Mouse (Mus musculus) left cerebral cortex, postnatal 25 days (tissue): ENCODE measurements at regions not wholly inside any gene's neighbourhood (a gene's known extent, or its start where the extent isn't known, plus 50 kb on each side); places are given as distances from the start of the nearest gene placed in this dataset.
A peak's percentile ranks its signal among the peaks of the same experiment; 100 is the strongest.

Experiments used
- DNase-seq, 2 experiments: peaks; one replicate each; pipeline ENCODE4 v3.0.0; 2022; ENCODE audit warnings: low spot score in 2 of 2, mixed read lengths in 1 of 2
- intact Hi-C: fragments of 180-260 bp; cut with DNase I; formaldehyde crosslinking; loops from one replicate; pipeline ENCODE4 v1.15.1; 2025

DNA sequence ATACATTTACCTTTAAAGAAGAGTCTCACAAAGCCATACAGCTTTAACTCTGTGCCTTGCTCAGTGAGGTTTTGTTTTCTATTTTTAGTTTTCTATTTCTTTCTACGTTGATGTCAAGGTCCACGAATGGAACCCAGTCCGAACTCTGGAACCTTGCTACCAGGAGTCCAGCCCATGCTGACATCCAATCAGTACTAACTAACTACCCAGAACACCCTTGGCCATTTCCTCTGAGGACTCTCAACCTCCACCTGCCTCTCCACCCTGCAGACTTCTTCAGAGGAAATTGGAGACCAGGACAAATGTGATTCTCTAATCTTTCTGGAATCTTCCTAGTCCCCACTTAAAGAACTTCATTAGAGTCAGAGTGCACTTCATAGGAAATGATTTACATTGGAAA lies 204.6 kb upstream of the Klf3 start:
- intact Hi-C loops, result no loop called here
- no peak for DNase-seq

- intact Hi-C loops, result no loop called here
- DNase-seq, result no peak
Observed at GRCm38 (mm10) chr5:64599015-64599414, 204.2 kb upstream of the Klf3 start.

- intact Hi-C loops, result no loop called here
- peak; percentile 14 to 31 for DNase-seq
Observed at GRCm38 (mm10) chr5:64599865-64600288, 203.3 kb upstream of the Klf3 start.

- no peak for DNase-seq
- intact Hi-C loops, result no loop called here
Observed at GRCm38 (mm10) chr5:64600392-64600791, 202.8 kb upstream of the Klf3 start.

DNA sequence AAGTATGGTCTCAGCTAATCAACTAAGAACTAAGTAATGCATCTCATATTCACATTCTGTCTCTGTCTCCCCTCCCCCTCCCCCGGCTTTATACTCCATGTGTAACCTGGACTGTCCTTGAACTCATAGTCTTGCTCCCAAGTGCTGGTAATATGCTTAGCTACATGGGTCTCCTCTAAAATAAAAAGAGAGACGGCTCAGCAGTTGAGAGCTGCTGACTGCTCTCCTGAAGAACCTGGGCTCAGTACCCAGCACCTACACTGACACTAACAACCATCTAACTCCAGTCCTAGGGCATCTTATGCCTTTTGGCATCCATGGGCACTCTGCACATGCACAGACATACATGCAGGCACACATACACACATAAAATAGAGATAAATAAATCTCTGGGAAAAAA lies 202.4 kb upstream of the Klf3 start:
- intact Hi-C loops, result no loop called here
- no peak for DNase-seq

- DNase-seq, result no peak
- intact Hi-C loops, result no loop called here
Observed at GRCm38 (mm10) chr5:64601285-64601684, 201.9 kb upstream of the Klf3 start.

DNA sequence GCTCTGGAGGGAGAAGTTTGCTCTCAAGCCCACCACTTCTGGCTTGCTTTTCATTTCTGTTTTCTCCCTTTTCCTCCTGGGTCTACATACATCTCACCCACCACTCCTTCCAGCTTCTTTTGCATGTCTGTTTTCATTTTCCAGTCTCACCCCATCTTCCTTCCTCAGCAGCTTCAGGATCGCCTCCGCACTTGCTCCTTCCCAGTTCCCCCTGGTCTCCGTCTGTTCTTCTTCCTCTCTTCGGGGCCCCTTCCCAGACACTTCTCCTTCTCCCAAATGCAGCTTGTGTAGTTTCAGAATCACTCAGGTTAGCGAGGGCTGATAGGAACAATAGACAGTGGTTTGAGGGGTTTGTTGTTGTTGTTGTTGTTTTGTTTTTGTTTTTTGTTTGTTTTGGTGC lies 201.4 kb upstream of the Klf3 start:
- intact Hi-C loops, result no loop called here

GRCm38 (mm10) chr5:64602356-64602936 lies 200.7 kb upstream of the Klf3 start:
- no peak for DNase-seq
- intact Hi-C loops, result no loop called here

More for the DNA sequence above, 201.4 kb upstream of the Klf3 start:
- peak in 1 of 2 experiments; percentile 30 for DNase-seq

DNA sequence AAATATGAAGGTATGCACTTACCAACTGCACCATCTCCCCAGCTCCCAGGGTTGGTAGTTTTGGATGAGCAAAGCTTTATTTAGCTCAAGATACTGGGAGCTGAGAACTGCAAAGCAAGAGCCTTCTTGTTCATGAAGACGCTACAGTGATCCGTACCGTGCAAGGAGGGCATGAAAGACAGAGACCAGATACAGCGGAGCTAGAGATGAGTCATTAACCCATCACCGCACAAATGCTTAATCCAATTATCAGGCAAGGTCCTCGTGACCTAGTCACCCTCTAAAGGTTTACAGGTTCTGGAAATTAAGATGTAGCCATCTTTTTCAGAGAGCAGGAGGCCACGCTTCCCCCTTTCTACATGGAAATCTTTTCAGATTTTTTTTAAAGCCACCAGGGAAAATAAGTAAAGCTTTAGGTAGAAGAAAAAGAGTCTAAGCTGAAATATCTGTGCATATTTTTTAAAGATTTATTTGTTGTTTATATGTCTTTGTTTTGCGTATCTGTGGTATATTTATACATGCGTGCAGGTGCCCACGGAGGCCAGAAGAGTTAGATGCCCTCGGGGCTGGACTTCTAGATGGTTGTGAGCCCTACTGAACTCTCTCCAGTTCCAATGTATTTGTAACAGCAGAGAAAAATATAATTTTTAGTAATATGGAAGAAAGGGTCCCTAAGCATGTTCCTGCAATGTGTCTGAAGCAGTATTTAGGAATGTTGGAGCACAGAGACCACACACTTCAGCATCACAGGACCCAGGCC lies 200.0 kb upstream of the Klf3 start:
- no peak for DNase-seq
- intact Hi-C loops, result no loop called here

GRCm38 (mm10) chr5:64605171-64605570 lies 198.0 kb upstream of the Klf3 start:
- DNase-seq, result no peak
- intact Hi-C loops, result no loop called here

GRCm38 (mm10) chr5:64605991-64606390 lies 197.2 kb upstream of the Klf3 start:
- intact Hi-C loops, result no loop called here
- DNase-seq, result no peak

DNA sequence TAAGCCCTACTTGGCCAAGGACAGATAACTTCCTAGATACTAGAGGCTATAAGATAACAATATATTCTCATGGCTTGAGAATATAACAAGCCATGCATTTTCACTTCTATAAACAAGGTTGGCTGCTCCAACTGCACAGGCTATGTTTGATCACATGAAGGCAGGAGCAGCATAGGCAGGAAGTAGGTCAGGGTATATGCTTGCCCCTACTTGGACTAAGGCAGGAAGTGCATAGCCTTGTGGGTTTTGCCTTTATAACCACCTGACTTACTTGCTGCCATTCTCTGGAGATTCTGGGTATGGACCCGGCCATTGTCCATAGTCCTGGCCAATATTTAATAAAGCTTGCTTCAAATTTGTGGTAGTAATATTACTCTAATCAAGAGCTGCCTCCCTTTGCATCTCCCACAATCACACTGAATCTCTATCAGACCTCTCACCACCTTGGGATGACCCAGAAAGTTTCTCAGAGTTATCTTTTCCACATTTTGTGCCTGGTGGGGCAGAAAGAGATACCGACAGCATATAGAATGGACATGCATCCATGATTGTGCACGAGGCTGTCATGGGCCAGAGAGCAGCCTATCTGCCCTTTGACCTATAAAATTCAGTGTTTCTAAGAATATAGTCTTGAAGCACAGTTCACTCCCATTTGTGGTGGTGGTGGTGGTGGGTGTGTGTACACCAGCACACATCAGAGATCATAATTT lies 193.7 kb upstream of the Klf3 start:
- intact Hi-C loops, result no loop called here

GRCm38 (mm10) chr5:64610146-64610545 lies 193.0 kb upstream of the Klf3 start:
- intact Hi-C loops, result no loop called here
- no peak for DNase-seq

More for the DNA sequence above, 193.7 kb upstream of the Klf3 start:
- DNase-seq, result no peak

GRCm38 (mm10) chr5:64610562-64611405 lies 192.4 kb upstream of the Klf3 start:
- intact Hi-C loops, result no loop called here
- DNase-seq, result no peak

- intact Hi-C loops, result no loop called here
- DNase-seq, result no peak
Observed at GRCm38 (mm10) chr5:64612017-64612416, 191.2 kb upstream of the Klf3 start.

- no peak for DNase-seq
- intact Hi-C loops, result no loop called here
Observed at GRCm38 (mm10) chr5:64613696-64614095, 189.5 kb upstream of the Klf3 start.

DNA sequence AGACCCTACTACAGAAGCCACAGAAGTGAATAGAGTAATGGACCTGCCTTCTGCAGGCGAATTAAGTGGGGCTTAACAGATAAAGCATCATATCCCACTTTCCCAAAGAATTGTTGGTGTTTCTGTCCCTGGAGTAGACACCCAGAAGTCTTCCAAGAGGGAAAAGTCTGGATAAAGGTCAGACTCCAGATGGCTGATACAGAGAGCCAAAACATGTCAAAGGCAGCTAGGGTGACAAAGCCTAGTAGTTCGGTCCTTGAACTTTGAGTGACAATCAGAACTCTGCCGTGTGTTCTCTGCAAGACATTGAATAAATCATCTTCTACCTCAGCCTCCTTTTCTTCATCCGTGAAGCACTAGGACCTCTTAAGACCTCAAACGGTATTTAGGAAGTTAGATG lies 185.1 kb upstream of the Klf3 start:
- intact Hi-C loops, result no loop called here
- no peak for DNase-seq

GRCm38 (mm10) chr5:64619752-64620151 lies 183.4 kb upstream of the Klf3 start:
- intact Hi-C loops, result no loop called here
- DNase-seq, result no peak

DNA sequence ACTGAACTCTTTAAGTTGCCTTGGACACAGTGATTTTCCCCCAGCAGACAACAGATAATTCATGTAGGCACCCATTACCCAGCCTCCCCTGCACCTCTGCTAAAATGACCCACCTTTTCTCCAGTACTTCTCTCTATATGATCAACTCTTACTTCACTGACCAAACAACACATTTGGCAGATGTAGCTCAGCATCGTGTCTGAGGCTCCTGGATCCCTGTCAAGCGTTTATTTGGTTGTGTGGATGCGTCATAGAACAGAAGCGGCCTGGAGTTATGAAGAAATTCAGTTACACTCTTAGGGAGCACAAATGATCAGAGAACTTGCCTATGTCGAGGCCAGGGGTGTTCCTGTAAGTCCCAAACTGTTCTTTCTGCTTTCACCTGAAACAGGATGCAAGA lies 182.5 kb upstream of the Klf3 start:
- intact Hi-C loops, result no loop called here
- no peak for DNase-seq

- intact Hi-C loops, result no loop called here
- no peak for DNase-seq
Observed at GRCm38 (mm10) chr5:64621386-64621785, 181.8 kb upstream of the Klf3 start.
